Mouse (Mus musculus): ENCODE data around the gene Lhfp. TPM values are rescaled to one million over a fixed set of nuclear protein-coding genes. Genes with fewer than 3 reads are reported as not detected.
"Not testable (repeated sequence)": the region's sequence is repeated elsewhere in the genome, so short reads cannot be mapped to it uniquely, and the experiment has no call there.

The Lhfp gene
- polyA plus RNA-seq, 1 experiment from 2014 or later, result 64.1 TPM

DNA sequence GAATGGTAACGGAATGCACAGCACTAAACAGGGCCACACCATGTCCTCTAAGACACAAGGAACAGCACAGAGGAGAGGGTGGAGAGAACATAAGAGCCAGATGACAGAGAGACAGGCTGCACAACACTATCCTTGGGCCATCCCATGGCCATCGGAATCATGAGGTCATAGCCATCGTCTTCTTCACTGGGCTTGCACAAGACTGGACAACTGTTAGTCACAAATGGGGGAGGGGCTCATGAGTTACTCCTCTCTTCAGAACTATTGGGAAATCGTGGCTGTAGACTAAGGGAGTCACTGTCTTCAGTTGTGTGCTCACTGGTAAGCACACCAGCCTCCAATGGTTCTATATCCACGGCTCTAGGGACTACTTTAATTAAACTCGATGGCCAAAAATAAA, 224.8 kb downstream of the Lhfp start:
- no peak for ATAC-seq
- Histone ChIP-seq H3K4me3 (ENCODE audit: low read length) (no peak overlapping the region), H3K9me3 (ENCODE audit: control insufficient read depth, low read length) (no peaks in the 10 kb centered on the region), H3K4me2 (ENCODE audit: low read length) (no peak overlapping the region), H3K27ac (ENCODE audit: low read depth, low read length) (no peak overlapping the region), H3K4me1 (ENCODE audit: control insufficient read depth, insufficient read depth, low read depth, low read length) (no peaks in the 10 kb centered on the region), H3K9ac (ENCODE audit: low read depth, low read length) (no peak overlapping the region), H3K27me3 (replicated peaks; ENCODE audit: control insufficient read depth, insufficient read depth, low read length) (no peaks in the 10 kb centered on the region), H3K36me3 (ENCODE audit: control insufficient read depth, insufficient read depth, low read length) (no peaks in the 10 kb centered on the region)
- 93% methylated on average over 6 of the region's 6 CpGs for WGBS

DNA sequence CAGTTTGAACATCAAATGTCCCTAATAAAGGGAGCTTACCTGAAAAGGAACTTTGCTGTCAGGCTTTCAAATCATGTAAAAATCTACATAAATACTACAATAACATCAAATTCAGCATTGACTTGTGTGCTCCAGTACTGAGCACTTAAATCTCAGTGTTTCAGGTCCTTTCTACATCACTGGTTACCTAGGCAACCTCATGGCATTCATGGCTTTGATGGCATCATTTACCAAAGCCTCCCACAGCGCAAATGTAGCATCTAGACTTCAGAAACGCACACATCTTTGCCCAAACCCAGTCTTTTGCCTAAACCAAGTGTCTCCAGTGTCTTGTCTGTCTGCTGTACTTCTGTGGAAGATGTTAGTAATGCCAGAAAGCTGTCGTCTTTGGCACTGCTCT, 225.7 kb downstream of the Lhfp start:
- ATAC-seq, result no peak
- WGBS, result 54% methylated on average over 3 of the region's 3 CpGs
- no peaks in the 10 kb centered on the region for H3K27me3 ChIP-seq (replicated peaks; ENCODE audit: control insufficient read depth, insufficient read depth, low read length)
- no peak overlapping the region for H3K9ac ChIP-seq (ENCODE audit: low read depth, low read length)
- H3K4me3 ChIP-seq (ENCODE audit: low read length), result no peak overlapping the region
- H3K36me3 ChIP-seq (ENCODE audit: control insufficient read depth, insufficient read depth, low read length), result no peaks in the 10 kb centered on the region
- H3K9me3 ChIP-seq (ENCODE audit: control insufficient read depth, low read length), result no peaks in the 10 kb centered on the region
- no peak overlapping the region for H3K4me2 ChIP-seq (ENCODE audit: low read length)
- no peak overlapping the region for H3K27ac ChIP-seq (ENCODE audit: low read depth, low read length)
- H3K4me1 ChIP-seq (ENCODE audit: control insufficient read depth, insufficient read depth, low read depth, low read length), result no peaks in the 10 kb centered on the region

DNA sequence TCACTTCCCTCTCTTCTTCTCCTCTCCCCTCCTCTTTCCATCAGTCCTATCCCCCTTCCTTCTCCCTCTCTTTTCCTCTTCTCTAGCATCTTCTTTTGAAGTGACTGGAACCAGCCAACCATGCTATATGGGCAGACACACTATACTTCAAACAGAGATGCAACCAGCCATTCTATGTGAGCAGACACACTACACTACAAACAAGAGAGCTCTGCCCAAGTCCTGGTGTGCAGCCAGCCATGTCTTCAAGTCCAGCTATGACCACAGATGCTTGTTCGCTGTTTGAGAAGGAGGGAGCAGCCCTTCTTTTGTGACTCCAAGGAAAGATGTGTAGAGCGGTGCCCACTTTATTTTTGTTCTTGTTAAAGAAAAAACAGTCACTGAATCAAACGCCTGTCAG, 231.9 kb downstream of the Lhfp start:
- Histone ChIP-seq H3K4me1 (ENCODE audit: control insufficient read depth, insufficient read depth, low read depth, low read length) (no peaks in the 10 kb centered on the region), H3K9ac (ENCODE audit: low read depth, low read length) (no peak overlapping the region), H3K36me3 (ENCODE audit: control insufficient read depth, insufficient read depth, low read length) (no peaks in the 10 kb centered on the region), H3K9me3 (ENCODE audit: control insufficient read depth, low read length) (no peaks in the 10 kb centered on the region), H3K27me3 (replicated peaks; ENCODE audit: control insufficient read depth, insufficient read depth, low read length) (no peaks in the 10 kb centered on the region), H3K4me3 (ENCODE audit: low read length) (no peak overlapping the region), H3K27ac (ENCODE audit: low read depth, low read length) (no peak overlapping the region), H3K4me2 (ENCODE audit: low read length) (no peak overlapping the region)
- ATAC-seq, result no peak
- 82% methylated on average over 3 of the region's 3 CpGs for WGBS

DNA sequence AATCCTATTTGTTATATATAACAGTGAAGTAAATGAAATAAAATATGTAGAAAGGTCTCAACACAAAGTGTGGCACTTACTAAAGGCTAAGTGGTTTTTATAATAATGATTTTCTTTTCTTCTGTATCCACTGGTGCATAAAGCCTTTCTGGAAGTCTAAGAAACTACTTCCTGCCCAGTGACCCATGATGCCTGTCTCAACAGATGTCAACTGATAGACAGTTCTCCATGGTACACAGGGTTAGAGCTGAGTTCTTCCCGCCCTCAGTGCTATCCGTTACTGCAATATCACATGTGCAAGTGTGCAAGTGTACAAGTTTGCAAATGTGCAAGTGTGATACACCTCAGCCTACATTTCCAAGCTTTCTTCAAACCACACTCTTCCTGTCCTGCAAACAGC, 236.7 kb downstream of the Lhfp start:
- H3K36me3 ChIP-seq (ENCODE audit: control insufficient read depth, insufficient read depth, low read length), result no peaks in the 10 kb centered on the region
- H3K9me3 ChIP-seq (ENCODE audit: control insufficient read depth, low read length), result no peaks in the 10 kb centered on the region
- no peaks in the 10 kb centered on the region for H3K27me3 ChIP-seq (replicated peaks; ENCODE audit: control insufficient read depth, insufficient read depth, low read length)
- 68% methylated on average over 2 of the region's 2 CpGs for WGBS
- no peak overlapping the region for H3K4me3 ChIP-seq (ENCODE audit: low read length)
- no peak for ATAC-seq
- no peak overlapping the region for H3K4me2 ChIP-seq (ENCODE audit: low read length)
- H3K4me1 ChIP-seq (ENCODE audit: control insufficient read depth, insufficient read depth, low read depth, low read length), result no peaks in the 10 kb centered on the region
- no peak overlapping the region for H3K9ac ChIP-seq (ENCODE audit: low read depth, low read length)
- no peak overlapping the region for H3K27ac ChIP-seq (ENCODE audit: low read depth, low read length)

DNA sequence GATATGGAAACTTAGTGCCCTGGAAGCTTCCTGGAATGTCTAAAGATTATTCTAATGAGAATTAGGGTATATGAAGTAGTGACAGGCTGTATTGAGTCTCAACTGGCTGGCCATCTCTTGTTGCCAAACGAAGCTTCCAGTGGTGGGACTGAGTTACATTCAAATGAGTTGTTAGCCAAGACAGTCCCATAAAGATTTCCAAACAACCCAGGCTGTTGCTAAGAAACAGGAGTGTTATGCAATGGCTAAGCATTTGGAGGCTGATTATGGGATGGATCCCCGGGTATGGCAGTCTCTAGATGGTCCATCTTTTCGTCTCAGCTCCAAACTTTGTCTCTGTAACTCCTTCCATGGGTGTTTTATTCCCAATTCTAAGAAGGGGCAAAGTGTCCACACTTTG, 240.7 kb downstream of the Lhfp start:
- not testable (repeated sequence) for H3K4me1 ChIP-seq (ENCODE audit: control insufficient read depth, insufficient read depth, low read depth, low read length); H3K4me2 ChIP-seq (ENCODE audit: low read length); H3K4me3 ChIP-seq (ENCODE audit: low read length); H3K9ac ChIP-seq (ENCODE audit: low read depth, low read length); H3K27ac ChIP-seq (ENCODE audit: low read depth, low read length); ATAC-seq; H3K9me3 ChIP-seq (ENCODE audit: control insufficient read depth, low read length); H3K27me3 ChIP-seq (replicated peaks; ENCODE audit: control insufficient read depth, insufficient read depth, low read length); H3K36me3 ChIP-seq (ENCODE audit: control insufficient read depth, insufficient read depth, low read length)
- 72% methylated on average over 3 of the region's 3 CpGs for WGBS

GRCm38 (mm10) chr3:53284023-53284422, 242.7 kb downstream of the Lhfp start:
- Histone ChIP-seq H3K27me3 (replicated peaks; ENCODE audit: control insufficient read depth, insufficient read depth, low read length) (no peaks in the 10 kb centered on the region), H3K9ac (ENCODE audit: low read depth, low read length) (no peak overlapping the region), H3K9me3 (ENCODE audit: control insufficient read depth, low read length) (no peaks in the 10 kb centered on the region), H3K36me3 (ENCODE audit: control insufficient read depth, insufficient read depth, low read length) (no peaks in the 10 kb centered on the region), H3K4me1 (ENCODE audit: control insufficient read depth, insufficient read depth, low read depth, low read length) (no peaks in the 10 kb centered on the region), H3K4me3 (ENCODE audit: low read length) (no peak overlapping the region), H3K4me2 (ENCODE audit: low read length) (no peak overlapping the region), H3K27ac (ENCODE audit: low read depth, low read length) (no peak overlapping the region)
- WGBS, result 91% methylated on average over 5 of the region's 5 CpGs
- no peak for ATAC-seq

DNA sequence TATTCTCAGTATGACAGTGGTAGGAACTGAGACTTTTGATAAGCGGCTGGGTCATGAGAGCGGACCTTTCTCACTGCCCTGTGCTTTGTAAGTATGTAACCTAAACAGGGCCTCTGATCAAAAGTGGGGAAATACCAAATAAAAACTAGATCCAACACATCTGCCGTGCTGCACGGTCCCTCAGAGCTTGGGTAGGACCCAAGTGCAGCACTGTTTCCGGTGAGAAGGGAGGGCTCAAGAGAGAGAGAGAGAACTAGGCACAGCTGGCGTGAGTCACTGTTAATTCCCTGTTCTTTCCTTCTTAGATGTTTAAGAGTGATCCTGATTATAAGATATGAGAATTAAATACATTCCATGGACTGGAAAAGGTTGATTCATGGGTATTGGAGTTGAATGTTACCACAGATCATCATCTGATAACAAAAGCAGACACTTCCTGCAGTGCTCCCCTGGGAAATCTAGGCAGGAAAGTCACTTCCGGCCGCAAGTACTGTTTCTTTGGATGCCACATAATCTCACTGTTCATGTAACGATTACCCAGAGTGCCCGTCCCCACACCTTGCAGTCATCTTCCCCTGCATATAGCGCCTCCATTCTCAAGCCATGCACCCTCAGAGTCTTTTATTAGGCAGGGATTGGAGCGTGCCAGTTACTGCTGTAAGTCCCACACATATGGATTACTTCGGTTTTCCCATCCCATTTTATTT, 243.3 kb downstream of the Lhfp start:
- H3K4me1 ChIP-seq (ENCODE audit: control insufficient read depth, insufficient read depth, low read depth, low read length), result no peaks in the 10 kb centered on the region; the same call in 1 of the 2 replicates

GRCm38 (mm10) chr3:53288662-53289061, 247.3 kb downstream of the Lhfp start:
- H3K4me3 ChIP-seq (ENCODE audit: low read length), result no peak overlapping the region
- H3K9ac ChIP-seq (ENCODE audit: low read depth, low read length), result no peak overlapping the region
- H3K27ac ChIP-seq (ENCODE audit: low read depth, low read length), result no peak overlapping the region
- H3K4me2 ChIP-seq (ENCODE audit: low read length), result no peak overlapping the region
- H3K27me3 ChIP-seq (replicated peaks; ENCODE audit: control insufficient read depth, insufficient read depth, low read length), result no peaks in the 10 kb centered on the region
- no peaks in the 10 kb centered on the region for H3K36me3 ChIP-seq (ENCODE audit: control insufficient read depth, insufficient read depth, low read length)
- WGBS, result 59% methylated on average over 9 of the region's 9 CpGs
- H3K9me3 ChIP-seq (ENCODE audit: control insufficient read depth, low read length), result no peaks in the 10 kb centered on the region
- no peak for ATAC-seq
- H3K4me1 ChIP-seq (ENCODE audit: control insufficient read depth, insufficient read depth, low read depth, low read length), result no peaks in the 10 kb centered on the region; the same call in 1 of the 2 replicates

More for the DNA sequence above, 243.3 kb downstream of the Lhfp start:
- Histone ChIP-seq H3K9ac (ENCODE audit: low read depth, low read length) (no peak overlapping the region), H3K27me3 (replicated peaks; ENCODE audit: control insufficient read depth, insufficient read depth, low read length) (no peaks in the 10 kb centered on the region), H3K9me3 (ENCODE audit: control insufficient read depth, low read length) (no peaks in the 10 kb centered on the region), H3K4me3 (ENCODE audit: low read length) (no peak overlapping the region), H3K36me3 (ENCODE audit: control insufficient read depth, insufficient read depth, low read length) (no peaks in the 10 kb centered on the region), H3K27ac (ENCODE audit: low read depth, low read length) (no peak overlapping the region), H3K4me2 (ENCODE audit: low read length) (no peak overlapping the region)
- 82% methylated on average over 13 of the region's 13 CpGs for WGBS
- ATAC-seq, result no peak

DNA sequence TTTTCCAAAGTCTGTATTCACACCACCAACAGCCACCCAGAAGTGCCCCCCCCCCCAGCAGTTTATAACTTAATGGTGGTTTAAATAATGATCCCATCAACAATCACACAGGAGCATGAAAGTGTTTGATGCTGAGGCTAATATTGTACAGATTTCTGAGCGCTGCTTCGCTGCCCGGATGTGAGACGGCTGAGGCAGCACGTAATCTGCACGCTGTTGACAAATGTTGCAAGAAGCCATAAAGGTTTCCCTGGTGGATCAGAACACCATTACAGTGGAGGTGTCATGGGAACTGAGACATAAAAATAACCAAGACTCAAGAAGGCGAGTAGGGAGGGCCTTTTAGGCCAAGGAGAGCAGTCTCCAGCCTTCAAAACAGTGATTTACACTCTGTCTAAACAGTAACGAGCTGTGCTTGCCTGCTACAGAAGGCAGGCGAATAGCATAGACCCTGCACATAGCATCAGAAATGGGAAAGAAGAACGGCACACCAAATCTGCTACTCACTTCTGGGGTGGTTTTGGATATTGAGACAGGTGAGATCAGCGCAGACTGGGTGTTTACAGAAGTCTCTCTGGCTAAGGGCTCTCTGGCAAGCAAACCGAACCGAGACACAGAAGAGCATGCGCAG, 248.4 kb downstream of the Lhfp start:
- WGBS, result 62% methylated on average over 14 of the region's 14 CpGs
- H3K4me1 ChIP-seq (ENCODE audit: control insufficient read depth, insufficient read depth, low read depth, low read length), result no peaks in the 10 kb centered on the region; the same call in 1 of the 2 replicates
- H3K9me3 ChIP-seq (ENCODE audit: control insufficient read depth, low read length), result no peaks in the 10 kb centered on the region
- no peaks in the 10 kb centered on the region for H3K27me3 ChIP-seq (replicated peaks; ENCODE audit: control insufficient read depth, insufficient read depth, low read length)
- H3K36me3 ChIP-seq (ENCODE audit: control insufficient read depth, insufficient read depth, low read length), result no peaks in the 10 kb centered on the region
- peak; percentile 54; the same call in 1 of the 2 replicates for ATAC-seq
- no peak overlapping the region for H3K4me3 ChIP-seq (ENCODE audit: low read length)
- H3K27ac ChIP-seq (ENCODE audit: low read depth, low read length), result no peak overlapping the region
- H3K4me2 ChIP-seq (ENCODE audit: low read length), result no peak overlapping the region
- H3K9ac ChIP-seq (ENCODE audit: low read depth, low read length), result no peak overlapping the region
